Mouse (Mus musculus): ENCODE measurements at regions not wholly inside any gene's neighbourhood (a gene's known extent, or its start where the extent isn't known, plus 50 kb on each side); places are given as distances from the start of the nearest gene placed in this dataset.
A peak's percentile ranks its signal among the peaks of the same experiment; 100 is the strongest.

GRCm38 (mm10) chr19:56046784-56047390, 240.1 kb upstream of the Habp2 start:
- no peak for ATAC-seq (ENCODE audit: insufficient number of reproducible peaks, insufficient read depth, low FRiP score, low read depth)
- no peaks in the 10 kb centered on the region for H3K4me1 ChIP-seq (ENCODE audit: control insufficient read depth in 2 of 2, insufficient read depth in 2 of 2, low read length in 2 of 2)
- H3K9ac ChIP-seq (ENCODE audit: low read length), result no peak overlapping the region
- no peak overlapping the region for H3K4me2 ChIP-seq (ENCODE audit: low read length)
- no peaks in the 10 kb centered on the region for H3K9me3 ChIP-seq (ENCODE audit: control insufficient read depth, low read length)
- no peak overlapping the region for H3K27ac ChIP-seq (replicated peaks in 1 of 2; ENCODE audit: control insufficient read depth in 1 of 2, insufficient read depth in 1 of 2, low read depth in 2 of 2, low read length in 2 of 2)
- 87% methylated on average over 16 of the region's 16 CpGs for WGBS
- H3K27me3 ChIP-seq (ENCODE audit: control insufficient read depth, insufficient read depth, low read length), result no peaks in the 10 kb centered on the region
- no peak overlapping the region for H3K4me3 ChIP-seq (ENCODE audit: control insufficient read depth in 1 of 2, insufficient read depth in 1 of 2, low read depth in 1 of 2, low read length in 2 of 2)
- no peaks in the 10 kb centered on the region for H3K36me3 ChIP-seq (ENCODE audit: control insufficient read depth, insufficient read depth, low read length)

- H3K27ac ChIP-seq (replicated peaks in 1 of 2; ENCODE audit: control insufficient read depth in 1 of 2, insufficient read depth in 1 of 2, low read depth in 2 of 2, low read length in 2 of 2), result no peak overlapping the region
- no peak overlapping the region for H3K4me3 ChIP-seq (ENCODE audit: control insufficient read depth in 1 of 2, insufficient read depth in 1 of 2, low read depth in 1 of 2, low read length in 2 of 2)
- H3K9me3 ChIP-seq (ENCODE audit: control insufficient read depth, low read length), result no peaks in the 10 kb centered on the region
- 85% methylated on average over 8 of the region's 8 CpGs for WGBS
- H3K36me3 ChIP-seq (ENCODE audit: control insufficient read depth, insufficient read depth, low read length), result no peaks in the 10 kb centered on the region
- no peak overlapping the region for H3K9ac ChIP-seq (ENCODE audit: low read length)
- no peak for ATAC-seq (ENCODE audit: insufficient number of reproducible peaks, insufficient read depth, low FRiP score, low read depth)
- H3K27me3 ChIP-seq (ENCODE audit: control insufficient read depth, insufficient read depth, low read length), result no peaks in the 10 kb centered on the region
- H3K4me2 ChIP-seq (ENCODE audit: low read length), result no peak overlapping the region
- H3K4me1 ChIP-seq (ENCODE audit: control insufficient read depth in 2 of 2, insufficient read depth in 2 of 2, low read length in 2 of 2), result no peaks in the 10 kb centered on the region
Measured at GRCm38 (mm10) chr19:56054186-56054585, 232.8 kb upstream of the Habp2 start.

GRCm38 (mm10) chr19:56056397-56056796, 230.5 kb upstream of the Habp2 start:
- H3K9ac ChIP-seq (ENCODE audit: low read length), result no peak overlapping the region
- no peaks in the 10 kb centered on the region for H3K36me3 ChIP-seq (ENCODE audit: control insufficient read depth, insufficient read depth, low read length)
- 76% methylated on average over 6 of the region's 6 CpGs for WGBS
- no peak overlapping the region for H3K4me3 ChIP-seq (ENCODE audit: control insufficient read depth in 1 of 2, insufficient read depth in 1 of 2, low read depth in 1 of 2, low read length in 2 of 2)
- H3K27ac ChIP-seq (replicated peaks in 1 of 2; ENCODE audit: control insufficient read depth in 1 of 2, insufficient read depth in 1 of 2, low read depth in 2 of 2, low read length in 2 of 2), result no peak overlapping the region
- no peaks in the 10 kb centered on the region for H3K27me3 ChIP-seq (ENCODE audit: control insufficient read depth, insufficient read depth, low read length)
- H3K4me2 ChIP-seq (ENCODE audit: low read length), result no peak overlapping the region
- no peaks in the 10 kb centered on the region for H3K4me1 ChIP-seq (ENCODE audit: control insufficient read depth in 2 of 2, insufficient read depth in 2 of 2, low read length in 2 of 2)
- ATAC-seq (ENCODE audit: insufficient number of reproducible peaks, insufficient read depth, low FRiP score, low read depth), result no peak
- no peaks in the 10 kb centered on the region for H3K9me3 ChIP-seq (ENCODE audit: control insufficient read depth, low read length)

DNA sequence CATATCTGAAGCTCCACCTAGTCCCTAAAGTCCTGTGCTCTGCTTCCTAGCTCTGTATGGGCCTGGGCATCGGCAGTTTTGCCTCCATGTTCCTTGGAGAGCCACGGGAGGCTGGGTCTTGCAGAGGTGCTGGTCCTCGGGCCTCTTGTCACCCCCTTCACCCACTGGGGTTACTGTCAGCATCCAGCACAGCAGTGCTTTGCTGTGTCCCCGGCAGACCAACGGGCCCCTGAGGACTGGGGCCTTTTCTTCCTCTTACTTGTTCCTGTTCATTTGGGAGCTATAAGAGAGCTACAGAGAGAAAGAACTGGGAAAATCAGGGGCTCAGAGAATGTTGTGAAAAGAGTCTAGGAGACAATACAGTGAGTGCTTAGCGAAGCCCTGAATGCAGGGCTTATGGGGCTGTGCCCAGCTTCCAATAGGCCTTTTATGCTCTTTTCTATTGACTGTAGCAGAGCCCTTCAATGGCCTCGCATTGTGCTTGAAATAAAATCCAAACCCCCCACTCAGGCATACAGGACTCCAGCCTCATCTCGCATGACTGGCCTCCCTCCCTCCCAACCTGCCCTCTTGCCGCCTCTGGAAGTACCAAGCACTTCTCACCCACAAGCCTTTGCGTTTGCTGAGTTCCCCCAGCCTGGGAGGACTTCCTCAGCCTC, 224.9 kb upstream of the Habp2 start:
- Histone ChIP-seq H3K27ac (replicated peaks in 1 of 2; ENCODE audit: control insufficient read depth in 1 of 2, insufficient read depth in 1 of 2, low read depth in 2 of 2, low read length in 2 of 2) (no peak overlapping the region), H3K4me2 (ENCODE audit: low read length) (no peak overlapping the region), H3K27me3 (ENCODE audit: control insufficient read depth, insufficient read depth, low read length) (no peaks in the 10 kb centered on the region), H3K36me3 (ENCODE audit: control insufficient read depth, insufficient read depth, low read length) (no peaks in the 10 kb centered on the region), H3K4me3 (ENCODE audit: control insufficient read depth in 1 of 2, insufficient read depth in 1 of 2, low read depth in 1 of 2, low read length in 2 of 2) (no peak overlapping the region), H3K9me3 (ENCODE audit: control insufficient read depth, low read length) (no peaks in the 10 kb centered on the region), H3K9ac (ENCODE audit: low read length) (no peak overlapping the region), H3K4me1 (ENCODE audit: control insufficient read depth in 2 of 2, insufficient read depth in 2 of 2, low read length in 2 of 2) (no peaks in the 10 kb centered on the region)
- no peak for ATAC-seq (ENCODE audit: insufficient number of reproducible peaks, insufficient read depth, low FRiP score, low read depth)
- WGBS, result 75% methylated on average over 10 of the region's 10 CpGs

DNA sequence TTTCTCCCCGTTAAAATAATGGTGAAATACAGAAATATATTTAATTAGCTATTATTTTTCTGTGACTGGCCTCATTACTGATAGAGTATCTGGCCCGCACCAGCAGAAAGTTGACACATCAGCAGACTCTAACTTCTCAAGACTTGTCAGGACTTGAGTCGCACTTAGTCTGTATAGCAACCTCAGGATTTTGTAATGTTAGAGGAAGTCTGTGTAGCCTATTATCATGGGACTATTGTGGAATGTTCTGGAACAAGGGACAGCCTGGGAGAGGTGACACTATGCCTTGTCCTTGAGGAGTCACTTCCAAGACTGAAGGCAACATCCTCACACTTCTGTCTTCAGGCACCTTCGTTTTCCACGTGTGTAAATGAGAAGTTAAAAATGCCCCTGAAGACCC, 223.8 kb upstream of the Habp2 start:
- no peak for ATAC-seq (ENCODE audit: insufficient number of reproducible peaks, insufficient read depth, low FRiP score, low read depth)
- no peak overlapping the region for H3K4me2 ChIP-seq (ENCODE audit: low read length)

DNA sequence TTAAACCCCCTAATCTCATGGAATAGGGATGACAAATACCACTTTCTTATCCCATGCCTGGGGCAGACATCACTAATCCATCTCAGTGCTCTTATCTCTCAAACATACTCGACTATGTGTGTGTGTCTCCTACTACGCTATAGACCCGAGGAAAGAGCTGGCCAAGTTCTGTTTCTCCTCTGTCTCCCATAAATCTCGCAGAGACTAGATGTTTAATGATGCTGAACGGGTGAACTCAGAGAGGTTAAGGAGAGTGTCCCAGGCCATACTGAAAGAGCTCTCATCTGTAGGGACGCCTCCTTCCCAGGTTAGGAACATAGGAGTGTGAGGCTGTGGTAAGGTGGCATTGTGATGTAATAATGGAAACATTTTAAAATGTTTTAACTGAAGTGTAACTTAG, 221.2 kb upstream of the Habp2 start:
- no peak overlapping the region for H3K4me2 ChIP-seq (ENCODE audit: low read length)
- 45% methylated on average over 6 of the region's 6 CpGs for WGBS

More for the DNA sequence above, 223.8 kb upstream of the Habp2 start:
- H3K4me1 ChIP-seq (ENCODE audit: control insufficient read depth in 2 of 2, insufficient read depth in 2 of 2, low read length in 2 of 2), result no peaks in the 10 kb centered on the region
- H3K9ac ChIP-seq (ENCODE audit: low read length), result no peak overlapping the region
- H3K4me3 ChIP-seq (ENCODE audit: control insufficient read depth in 1 of 2, insufficient read depth in 1 of 2, low read depth in 1 of 2, low read length in 2 of 2), result no peak overlapping the region
- H3K9me3 ChIP-seq (ENCODE audit: control insufficient read depth, low read length), result no peaks in the 10 kb centered on the region
- H3K27ac ChIP-seq (replicated peaks in 1 of 2; ENCODE audit: control insufficient read depth in 1 of 2, insufficient read depth in 1 of 2, low read depth in 2 of 2, low read length in 2 of 2), result no peak overlapping the region
- H3K36me3 ChIP-seq (ENCODE audit: control insufficient read depth, insufficient read depth, low read length), result no peaks in the 10 kb centered on the region
- WGBS, result 69% methylated on average over 5 of the region's 5 CpGs
- H3K27me3 ChIP-seq (ENCODE audit: control insufficient read depth, insufficient read depth, low read length), result no peaks in the 10 kb centered on the region

DNA sequence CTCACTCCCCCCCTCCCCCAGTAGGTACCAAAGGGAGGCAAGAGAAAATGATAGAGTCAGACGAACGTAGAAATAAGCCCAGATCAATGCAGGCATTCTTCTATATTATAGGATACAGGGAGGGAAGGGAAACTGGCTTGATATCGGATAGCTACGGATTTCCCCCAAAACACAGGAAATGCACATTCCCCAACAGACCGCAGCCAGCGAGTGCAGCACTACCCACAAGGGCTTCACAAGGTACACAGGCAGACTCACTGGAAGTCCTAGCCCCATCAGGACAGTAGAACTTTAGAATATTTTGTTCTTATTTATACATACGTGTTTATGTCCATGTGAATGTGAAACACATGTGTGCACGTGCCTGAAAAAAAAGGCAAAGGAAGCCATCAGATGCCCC, 218.8 kb upstream of the Habp2 start:
- Histone ChIP-seq H3K36me3 (ENCODE audit: control insufficient read depth, insufficient read depth, low read length) (no peaks in the 10 kb centered on the region), H3K9me3 (ENCODE audit: control insufficient read depth, low read length) (no peaks in the 10 kb centered on the region), H3K9ac (ENCODE audit: low read length) (no peak overlapping the region), H3K4me3 (ENCODE audit: control insufficient read depth in 1 of 2, insufficient read depth in 1 of 2, low read depth in 1 of 2, low read length in 2 of 2) (no peak overlapping the region), H3K27me3 (ENCODE audit: control insufficient read depth, insufficient read depth, low read length) (no peaks in the 10 kb centered on the region), H3K4me2 (ENCODE audit: low read length) (0 out of 2 replicates have a peak overlapping the region, but pooled peaks have one; percentile 9), H3K27ac (replicated peaks in 1 of 2; ENCODE audit: control insufficient read depth in 1 of 2, insufficient read depth in 1 of 2, low read depth in 2 of 2, low read length in 2 of 2) (no peak overlapping the region), H3K4me1 (ENCODE audit: control insufficient read depth in 2 of 2, insufficient read depth in 2 of 2, low read length in 2 of 2) (peaks cover 0 to 4% of the 10 kb centered on the region in 2 experiments; a peak in 1 of 4 replicates)
- no peak for ATAC-seq (ENCODE audit: insufficient number of reproducible peaks, insufficient read depth, low FRiP score, low read depth)
- 63% methylated on average over 8 of the region's 8 CpGs for WGBS

More for the DNA sequence above, 221.2 kb upstream of the Habp2 start:
- no peaks in the 10 kb centered on the region for H3K9me3 ChIP-seq (ENCODE audit: control insufficient read depth, low read length)
- ATAC-seq (ENCODE audit: insufficient number of reproducible peaks, insufficient read depth, low FRiP score, low read depth), result no peak
- H3K4me3 ChIP-seq (ENCODE audit: control insufficient read depth in 1 of 2, insufficient read depth in 1 of 2, low read depth in 1 of 2, low read length in 2 of 2), result no peak overlapping the region
- H3K9ac ChIP-seq (ENCODE audit: low read length), result no peak overlapping the region
- peaks cover 0 to 4% of the 10 kb centered on the region in 2 experiments; a peak in 1 of 4 replicates for H3K4me1 ChIP-seq (ENCODE audit: control insufficient read depth in 2 of 2, insufficient read depth in 2 of 2, low read length in 2 of 2)
- no peaks in the 10 kb centered on the region for H3K27me3 ChIP-seq (ENCODE audit: control insufficient read depth, insufficient read depth, low read length)
- H3K27ac ChIP-seq (replicated peaks in 1 of 2; ENCODE audit: control insufficient read depth in 1 of 2, insufficient read depth in 1 of 2, low read depth in 2 of 2, low read length in 2 of 2), result no peak overlapping the region
- no peaks in the 10 kb centered on the region for H3K36me3 ChIP-seq (ENCODE audit: control insufficient read depth, insufficient read depth, low read length)
